28 mouse cellular contexts compared by ENCODE assay signal in genomic region chr10:81355533-81355932, GRCm38 (mm10). TPM values are rescaled to one million over a fixed set of nuclear protein-coding genes. Genes with fewer than 3 reads are reported as not detected.
DNase-seq lines count a peak whose midpoint lies in the region; ATAC-seq lines count a peak whose summit lies in the region.
"Had no signal": no experiment of that assay in that cellular context is flagged by ENCODE, and none has a peak within 500 bp of the region (broad histone marks: within the 10 kb centered on the region; RNA-seq: fewer than 3 reads in every experiment).

No protein-coding gene starts in this region.

- H3K4me1 ChIP-seq in forebrain, embryonic 12.5 days, result peaks cover 32% of the 10 kb centered on the region
- H3K4me1 ChIP-seq in forebrain, embryonic 14.5 days (ENCODE audit: control insufficient read depth, insufficient read depth, low read length), result peaks cover 3% of the 10 kb centered on the region; the same call in 1 of the 2 replicates
- H3K4me1 ChIP-seq in liver, embryonic 11.5 days (replicated peaks; ENCODE audit: control insufficient read depth, insufficient read depth, low read length), result peaks cover 75% of the 10 kb centered on the region
- peaks cover 83% of the 10 kb centered on the region for H3K4me1 ChIP-seq in liver, embryonic 13.5 days (replicated peaks)

- DNase-seq in forebrain, embryonic 14.5 days (ENCODE audit: low spot score), result no peak
- DNase-seq in liver, embryonic 11.5 days (ENCODE audit: low spot score), result no peak
- no peak for DNase-seq in liver
- no peak for DNase-seq in liver, embryonic 13.5 days
- no peak for DNase-seq in thymus, postnatal 10 days (ENCODE audit: low spot score in 2 of 2)
- no peak for DNase-seq in right cerebral cortex, adult 18-20 months
- DNase-seq: adrenal gland, adult 8-10 months; cerebellum, adult 11 months; embryo, embryonic 11 days; heart, postnatal 14 days; kidney, adult 11 months; kidney, postnatal 36 days; layer of hippocampus, postnatal 36 days; lung, adult 18-20 months; lung, postnatal 4 days; right cerebral cortex, postnatal 14 days; thymus, postnatal 25 days had no signal

- H3K9ac ChIP-seq in forebrain, embryonic 12.5 days, result 0 out of 2 replicates have a peak overlapping the region, but pooled peaks have one; percentile 36
- H3K9ac ChIP-seq in forebrain, embryonic 14.5 days (ENCODE audit: low read length), result no peak overlapping the region
- H3K9ac ChIP-seq in liver, embryonic 11.5 days (ENCODE audit: low read depth, low read length), result no peak overlapping the region
- no peak overlapping the region for H3K9ac ChIP-seq in liver, embryonic 13.5 days
- H3K9ac ChIP-seq: embryonic facial prominence, embryonic 12.5 days; hindbrain, embryonic 13.5 days; kidney, embryonic 15.5 days; limb, embryonic 15.5 days; midbrain, embryonic 13.5 days had no signal

- H3K27ac ChIP-seq in forebrain, embryonic 12.5 days, result no peak overlapping the region
- H3K27ac ChIP-seq in forebrain, embryonic 14.5 days (ENCODE audit: low read depth, low read length), result no peak overlapping the region
- H3K27ac ChIP-seq in liver, embryonic 11.5 days (ENCODE audit: low read depth, low read length), result peak overlapping the region; percentile 16; the same call in 1 of the 2 replicates
- H3K27ac ChIP-seq in liver, embryonic 13.5 days, result peak overlapping the region; percentile 79; the same call in 1 of the 2 replicates
- H3K27ac ChIP-seq: embryonic facial prominence, embryonic 12.5 days; hindbrain, embryonic 13.5 days; kidney, embryonic 15.5 days; limb, embryonic 10.5 days; limb, embryonic 15.5 days; midbrain, embryonic 13.5 days had no signal

- peaks cover 34% of the 10 kb centered on the region for H3K27me3 ChIP-seq in forebrain, embryonic 12.5 days
- no peaks in the 10 kb centered on the region for H3K27me3 ChIP-seq in forebrain, embryonic 14.5 days (replicated peaks; ENCODE audit: control insufficient read depth, insufficient read depth, low read length)
- H3K27me3 ChIP-seq in liver, embryonic 11.5 days (replicated peaks; ENCODE audit: control insufficient read depth, insufficient read depth, low read length), result no peaks in the 10 kb centered on the region
- no peaks in the 10 kb centered on the region for H3K27me3 ChIP-seq in liver, embryonic 13.5 days
- H3K27me3 ChIP-seq: embryonic facial prominence, embryonic 12.5 days; kidney, embryonic 15.5 days had no signal

- WGBS in forebrain, embryonic 12.5 days, result 83% methylated on average over 4 of the region's 4 CpGs
- 80% methylated on average over 4 of the region's 4 CpGs for WGBS in forebrain, embryonic 14.5 days
- 69% methylated on average over 4 of the region's 4 CpGs for WGBS in liver, embryonic 11.5 days
- WGBS in liver, embryonic 13.5 days (ENCODE audit: insufficient replicate concordance), result 49% methylated on average over 4 of the region's 4 CpGs

- ATAC-seq in forebrain, embryonic 12.5 days (ENCODE audit: low FRiP score), result no peak
- no peak for ATAC-seq in forebrain, embryonic 14.5 days
- no peak for ATAC-seq in liver, embryonic 11.5 days (replicated peaks; ENCODE audit: low FRiP score)
- ATAC-seq in liver, embryonic 13.5 days (ENCODE audit: low read depth), result no peak
- ATAC-seq: activated CD4-positive, CD25-positive, alpha-beta regulatory T cell, adult 4 months; forebrain, embryonic 16.5 days; lung, postnatal 0 days; midbrain, embryonic 13.5 days had no signal

- no peaks in the 10 kb centered on the region for H3K36me3 ChIP-seq in forebrain, embryonic 12.5 days (replicated peaks)
- no peaks in the 10 kb centered on the region for H3K36me3 ChIP-seq in forebrain, embryonic 14.5 days (ENCODE audit: control insufficient read depth, insufficient read depth, low read length)
- 0 out of 2 replicates have a peak, but pooled peaks cover 4% of the 10 kb centered on the region for H3K36me3 ChIP-seq in liver, embryonic 11.5 days (ENCODE audit: control insufficient read depth, insufficient read depth, low read length)
- H3K36me3 ChIP-seq in liver, embryonic 13.5 days, result peaks cover 9% of the 10 kb centered on the region
- H3K36me3 ChIP-seq: embryonic facial prominence, embryonic 12.5 days; hindbrain, embryonic 13.5 days; kidney, embryonic 15.5 days; limb, embryonic 10.5 days; midbrain, embryonic 13.5 days had no signal

- H3K4me2 ChIP-seq in forebrain, embryonic 12.5 days, result no peak overlapping the region
- no peak overlapping the region for H3K4me2 ChIP-seq in forebrain, embryonic 14.5 days (ENCODE audit: low read length)
- no peak overlapping the region for H3K4me2 ChIP-seq in liver, embryonic 11.5 days
- no peak overlapping the region for H3K4me2 ChIP-seq in liver, embryonic 13.5 days
- H3K4me2 ChIP-seq: embryonic facial prominence, embryonic 12.5 days; hindbrain, embryonic 13.5 days; kidney, embryonic 15.5 days; limb, embryonic 15.5 days; midbrain, embryonic 13.5 days had no signal

- no peak overlapping the region for H3K4me3 ChIP-seq in forebrain, embryonic 12.5 days (replicated peaks)
- H3K4me3 ChIP-seq in forebrain, embryonic 14.5 days (ENCODE audit: low read depth, low read length), result no peak overlapping the region
- H3K4me3 ChIP-seq in liver, embryonic 11.5 days (ENCODE audit: low read depth, low read length), result no peak overlapping the region
- no peak overlapping the region for H3K4me3 ChIP-seq in liver, embryonic 13.5 days (replicated peaks)
- H3K4me3 ChIP-seq: embryonic facial prominence, embryonic 12.5 days; hindbrain, embryonic 13.5 days; kidney, embryonic 15.5 days; limb, embryonic 10.5 days; limb, embryonic 15.5 days; midbrain, embryonic 13.5 days had no signal

- no peaks in the 10 kb centered on the region for H3K9me3 ChIP-seq in forebrain, embryonic 12.5 days
- no peaks in the 10 kb centered on the region for H3K9me3 ChIP-seq in forebrain, embryonic 14.5 days (replicated peaks; ENCODE audit: control insufficient read depth, low read length)
- H3K9me3 ChIP-seq in liver, embryonic 11.5 days (ENCODE audit: control insufficient read depth, low read length), result no peaks in the 10 kb centered on the region
- H3K9me3 ChIP-seq in liver, embryonic 13.5 days (replicated peaks), result no peaks in the 10 kb centered on the region
- H3K9me3 ChIP-seq: embryonic facial prominence, embryonic 12.5 days; hindbrain, embryonic 13.5 days; kidney, embryonic 15.5 days; limb, embryonic 10.5 days; limb, embryonic 15.5 days; midbrain, embryonic 13.5 days had no signal

RNA-seq across cellular contexts. Expression of gene Mfsd12, which starts 1.8 kb away (rescaled TPM):
- polyA plus RNA-seq in forebrain, embryonic 12.5 days (2016; fragmentation: Nextera tagmentation; extraction: Ambion mirVana), result 8.2 and 8.4 TPM in 2 replicates
- polyA plus RNA-seq in forebrain, embryonic 14.5 days (2014; fragmentation: Nextera tagmentation; extraction: Ambion mirVana), result 4.1 and 4.9 TPM in 2 replicates
- polyA plus RNA-seq in liver, embryonic 11.5 days (2014; fragmentation: Nextera tagmentation; extraction: Ambion mirVana), result 11.2 TPM in 2 replicates
- 12.5 and 13.1 TPM in 2 replicates for polyA plus RNA-seq in liver, embryonic 13.5 days (2015; fragmentation: Nextera tagmentation; extraction: Ambion mirVana)

RNA-seq across cellular contexts. Expression of gene Hmg20b, which starts 5.3 kb away (rescaled TPM):
- polyA plus RNA-seq in forebrain, embryonic 12.5 days (2016; fragmentation: Nextera tagmentation; extraction: Ambion mirVana), result 92.6 and 97.1 TPM in 2 replicates
- polyA plus RNA-seq in forebrain, embryonic 14.5 days (2014; fragmentation: Nextera tagmentation; extraction: Ambion mirVana), result 42.5 and 44.4 TPM in 2 replicates
- polyA plus RNA-seq in liver, embryonic 11.5 days (2014; fragmentation: Nextera tagmentation; extraction: Ambion mirVana), result 68.6 and 69.2 TPM in 2 replicates
- polyA plus RNA-seq in liver, embryonic 13.5 days (2015; fragmentation: Nextera tagmentation; extraction: Ambion mirVana), result 27.1 and 30.3 TPM in 2 replicates

RNA-seq across cellular contexts. Expression of gene 4930404N11Rik, which starts 10.1 kb away (rescaled TPM):
- polyA plus RNA-seq in forebrain, embryonic 12.5 days (2016; fragmentation: Nextera tagmentation; extraction: Ambion mirVana), result 0.36 and 1.2 TPM in 2 replicates
- polyA plus RNA-seq in forebrain, embryonic 14.5 days (2014; fragmentation: Nextera tagmentation; extraction: Ambion mirVana), result 0.33 TPM in 1 of 2 replicates, not detected in the other
- 0.64 and 0.68 TPM in 2 replicates for polyA plus RNA-seq in liver, embryonic 11.5 days (2014; fragmentation: Nextera tagmentation; extraction: Ambion mirVana)
- 1.2 and 1.4 TPM in 2 replicates for polyA plus RNA-seq in liver, embryonic 13.5 days (2015; fragmentation: Nextera tagmentation; extraction: Ambion mirVana)

RNA-seq across cellular contexts. Expression of gene Gipc3, which starts 12.5 kb away (rescaled TPM):
- 0.08 TPM in 1 of 2 replicates, not detected in the other for polyA plus RNA-seq in forebrain, embryonic 12.5 days (2016; fragmentation: Nextera tagmentation; extraction: Ambion mirVana)
- not detected in 2 replicates for polyA plus RNA-seq in forebrain, embryonic 14.5 days (2014; fragmentation: Nextera tagmentation; extraction: Ambion mirVana)
- not detected in 2 replicates for polyA plus RNA-seq in liver, embryonic 11.5 days (2014; fragmentation: Nextera tagmentation; extraction: Ambion mirVana)
- polyA plus RNA-seq in liver, embryonic 13.5 days (2015; fragmentation: Nextera tagmentation; extraction: Ambion mirVana), result not detected in 2 replicates
- polyA plus RNA-seq: activated CD4-positive, CD25-positive, alpha-beta regulatory T cell, adult 4 months; embryonic facial prominence, embryonic 12.5 days; forebrain, embryonic 16.5 days; hindbrain, embryonic 13.5 days; kidney, embryonic 15.5 days; midbrain, embryonic 13.5 days; stomach, embryonic 14.5 days had no signal

RNA-seq across cellular contexts. Expression of gene Fzr1, which starts 22.8 kb away (rescaled TPM):
- 145 and 148 TPM in 2 replicates for polyA plus RNA-seq in forebrain, embryonic 12.5 days (2016; fragmentation: Nextera tagmentation; extraction: Ambion mirVana)
- 101 and 109 TPM in 2 replicates for polyA plus RNA-seq in forebrain, embryonic 14.5 days (2014; fragmentation: Nextera tagmentation; extraction: Ambion mirVana)
- polyA plus RNA-seq in liver, embryonic 11.5 days (2014; fragmentation: Nextera tagmentation; extraction: Ambion mirVana), result 74.0 and 75.9 TPM in 2 replicates
- 89.5 and 94.1 TPM in 2 replicates for polyA plus RNA-seq in liver, embryonic 13.5 days (2015; fragmentation: Nextera tagmentation; extraction: Ambion mirVana)

Comparison
In these comparisons a context has a peak if more than half of its experiments do, and no peak if none do; other contexts are left out.
1. H3K27ac ChIP-seq: peak in liver, embryonic 11.5 days (single experiment) and liver, embryonic 13.5 days (single experiment); none in forebrain, embryonic 12.5 days (single experiment) and forebrain, embryonic 14.5 days (single experiment).